Mouse (Mus musculus): ENCODE measurements around the gene Trak1. TPM values are rescaled to one million over a fixed set of nuclear protein-coding genes. Genes with fewer than 3 reads are reported as not detected.

Trak1 gene
- polyA plus RNA-seq, 1 experiment from 2014 or later: 8.8 TPM

- H3K27me3 ChIP-seq (ENCODE audit: control insufficient read depth, insufficient read depth, low read length): no peaks in the 10 kb centered on the region
- no peaks in the 10 kb centered on the region for H3K36me3 ChIP-seq (replicated peaks; ENCODE audit: control insufficient read depth, insufficient read depth, low read depth, low read length)
- DNase-seq (ENCODE audit: low spot score) (no peak), ATAC-seq (replicated peaks; ENCODE audit: insufficient number of reproducible peaks, low FRiP score, low TSS enrichment, low read depth) (no peak)
- H3K27ac ChIP-seq (replicated peaks; ENCODE audit: low read depth, low read length): no peak overlapping the region
- no peak overlapping the region for H3K9ac ChIP-seq (replicated peaks; ENCODE audit: low read length)
- H3K4me2 ChIP-seq (ENCODE audit: low read depth, low read length): no peak overlapping the region
- 80% methylated on average over 6 of the region's 6 CpGs for WGBS
- no peak overlapping the region for H3K4me3 ChIP-seq (ENCODE audit: low read depth, low read length)
- no peaks in the 10 kb centered on the region for H3K9me3 ChIP-seq (replicated peaks; ENCODE audit: control insufficient read depth, low read length)
- H3K4me1 ChIP-seq (ENCODE audit: control insufficient read depth, insufficient read depth, low read length): no peaks in the 10 kb centered on the region
Measured at GRCm38 (mm10) chr9:121469711-121470110, 172.4 kb downstream of the Trak1 start.

DNA sequence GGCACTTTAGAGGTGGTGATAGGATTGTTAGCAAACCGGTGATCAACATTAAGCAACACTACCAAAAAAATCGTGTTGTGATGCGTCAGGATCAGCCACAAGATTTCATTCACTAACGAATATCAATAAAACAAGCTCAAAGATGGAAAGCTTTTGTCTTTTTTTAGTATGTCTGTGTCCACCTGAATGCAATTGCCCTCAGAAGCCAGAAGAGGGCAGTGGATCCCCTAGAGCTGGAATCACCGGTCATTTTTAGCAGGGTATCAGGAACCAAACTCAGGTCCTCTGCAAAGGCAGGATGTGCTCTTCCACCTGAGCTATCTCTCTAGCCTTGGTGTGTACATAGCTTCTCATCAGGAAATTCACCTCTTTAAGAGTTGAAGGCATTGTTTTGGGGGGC, 177.5 kb downstream of the Trak1 start:
- no peak overlapping the region for H3K4me3 ChIP-seq (ENCODE audit: low read depth, low read length)
- DNase-seq (ENCODE audit: low spot score): no peak
- H3K4me1 ChIP-seq (ENCODE audit: control insufficient read depth, insufficient read depth, low read length): no peaks in the 10 kb centered on the region
- no peaks in the 10 kb centered on the region for H3K27me3 ChIP-seq (ENCODE audit: control insufficient read depth, insufficient read depth, low read length)
- no peak for ATAC-seq (replicated peaks; ENCODE audit: insufficient number of reproducible peaks, low FRiP score, low TSS enrichment, low read depth)
- H3K36me3 ChIP-seq (replicated peaks; ENCODE audit: control insufficient read depth, insufficient read depth, low read depth, low read length): no peaks in the 10 kb centered on the region
- no peak overlapping the region for H3K9ac ChIP-seq (replicated peaks; ENCODE audit: low read length)
- H3K4me2 ChIP-seq (ENCODE audit: low read depth, low read length): no peak overlapping the region
- H3K27ac ChIP-seq (replicated peaks; ENCODE audit: low read depth, low read length): no peak overlapping the region
- 78% methylated on average over 5 of the region's 5 CpGs for WGBS
- H3K9me3 ChIP-seq (replicated peaks; ENCODE audit: control insufficient read depth, low read length): no peaks in the 10 kb centered on the region

DNA sequence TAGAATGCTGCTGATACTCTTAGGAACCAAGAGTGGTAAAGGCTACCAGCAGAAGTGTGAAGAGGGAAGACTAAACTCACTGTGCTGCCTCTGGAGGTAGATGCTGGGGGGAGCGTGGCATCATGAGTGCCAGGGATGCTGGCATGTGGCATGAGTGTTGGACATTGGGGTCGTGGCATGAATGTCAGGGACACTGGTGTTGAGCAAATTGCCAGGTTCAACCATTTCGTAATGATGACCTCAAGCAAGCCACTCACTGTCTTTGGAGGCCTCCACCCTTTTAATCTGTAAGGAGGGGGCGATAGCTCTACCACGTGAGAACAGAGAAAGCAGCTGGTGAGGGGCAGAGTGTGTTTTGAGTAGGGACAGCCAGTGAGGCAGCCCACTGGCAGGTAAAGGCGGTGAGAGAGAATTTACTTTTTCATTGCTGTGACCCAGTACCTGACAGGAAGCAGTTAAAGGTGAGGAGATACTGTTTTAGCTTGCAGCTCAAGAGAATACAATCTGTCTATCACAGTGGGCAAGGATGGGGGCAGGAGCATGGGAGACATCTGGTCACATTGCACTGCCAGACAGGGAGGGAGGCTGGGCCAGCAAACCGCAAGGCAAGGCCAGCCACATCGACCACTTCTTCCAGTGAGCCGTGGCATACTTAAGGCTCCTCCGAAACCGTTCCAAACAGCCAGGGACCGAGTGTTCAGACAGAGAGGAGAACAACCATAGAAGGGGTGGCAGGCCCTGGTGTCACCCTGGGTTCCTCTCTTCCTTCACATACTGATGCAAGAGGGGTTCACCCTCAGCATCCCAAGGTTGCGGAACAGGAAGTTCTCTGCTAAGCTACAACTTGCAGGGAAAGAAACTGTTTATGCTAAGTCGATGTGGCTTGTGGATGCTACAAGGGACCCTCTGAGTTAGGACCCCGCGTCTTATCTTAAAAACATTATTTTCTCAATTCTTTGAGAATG, 178.5 kb downstream of the Trak1 start:
- Histone ChIP-seq H3K9me3 (replicated peaks; ENCODE audit: control insufficient read depth, low read length) (no peaks in the 10 kb centered on the region), H3K27ac (replicated peaks; ENCODE audit: low read depth, low read length) (no peak overlapping the region), H3K36me3 (replicated peaks; ENCODE audit: control insufficient read depth, insufficient read depth, low read depth, low read length) (no peaks in the 10 kb centered on the region), H3K27me3 (ENCODE audit: control insufficient read depth, insufficient read depth, low read length) (no peaks in the 10 kb centered on the region), H3K4me2 (ENCODE audit: low read depth, low read length) (no peak overlapping the region), H3K4me1 (ENCODE audit: control insufficient read depth, insufficient read depth, low read length) (no peaks in the 10 kb centered on the region), H3K9ac (replicated peaks; ENCODE audit: low read length) (no peak overlapping the region), H3K4me3 (ENCODE audit: low read depth, low read length) (no peak overlapping the region)
- no peak for DNase-seq (ENCODE audit: low spot score)
- WGBS: 81% methylated on average over 16 of the region's 16 CpGs
- ATAC-seq (replicated peaks; ENCODE audit: insufficient number of reproducible peaks, low FRiP score, low TSS enrichment, low read depth): no peak

DNA sequence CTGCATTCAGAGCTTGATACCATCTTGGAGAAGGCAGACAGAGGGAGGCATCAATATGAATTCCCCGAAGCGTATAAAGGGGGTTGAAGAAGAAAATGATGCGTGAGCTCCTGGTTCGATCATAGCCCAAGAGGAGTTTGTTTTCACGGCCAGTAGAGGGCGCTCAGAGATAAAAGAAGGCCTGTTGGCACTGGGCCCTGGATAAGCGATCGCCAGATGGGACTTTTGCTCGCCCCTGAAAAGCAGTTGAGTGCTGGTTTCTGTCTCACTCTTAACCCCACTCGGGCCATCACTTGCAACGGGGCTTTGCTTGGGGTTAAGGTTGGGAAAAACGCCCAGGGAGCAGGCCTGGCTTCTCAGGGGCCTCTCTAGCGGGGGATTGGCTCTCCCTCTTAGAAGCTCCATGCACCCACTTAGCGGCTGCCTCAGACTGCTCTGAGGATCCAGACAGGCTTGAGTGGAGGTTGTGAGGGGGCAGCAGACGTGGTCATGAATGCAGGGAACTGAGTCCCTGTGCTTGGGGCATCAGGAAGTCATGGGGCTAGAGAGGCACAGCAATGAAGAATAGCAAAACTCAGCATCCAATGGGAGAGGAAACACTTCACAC, 180.1 kb downstream of the Trak1 start:
- WGBS: 18% methylated on average over 15 of the region's 15 CpGs
- H3K27ac ChIP-seq (replicated peaks; ENCODE audit: low read depth, low read length): no peak overlapping the region
- ATAC-seq (replicated peaks; ENCODE audit: insufficient number of reproducible peaks, low FRiP score, low TSS enrichment, low read depth): peak; percentile 29; the same call in 1 of the 2 replicates

DNA sequence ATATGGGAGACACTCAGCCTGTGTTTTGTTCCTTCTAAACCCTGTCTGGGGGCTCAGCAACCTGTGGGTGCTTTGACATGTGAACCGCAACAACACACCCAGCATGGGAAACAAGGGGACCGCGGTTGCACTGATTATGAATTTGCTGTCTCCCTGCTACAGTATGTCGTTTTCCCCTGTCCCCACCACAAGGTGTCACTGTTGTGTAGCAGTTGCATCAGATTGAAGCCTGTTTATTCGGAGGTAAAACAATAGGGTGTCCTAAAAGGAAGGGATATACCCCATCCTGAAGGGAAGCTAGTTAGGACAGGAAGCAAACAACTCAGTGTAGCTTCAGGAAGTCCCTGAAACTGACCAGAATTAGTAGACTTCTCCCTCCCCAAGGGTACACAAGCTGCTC, 182.2 kb downstream of the Trak1 start:
- Histone ChIP-seq H3K4me1 (ENCODE audit: control insufficient read depth, insufficient read depth, low read length) (no peaks in the 10 kb centered on the region), H3K27me3 (ENCODE audit: control insufficient read depth, insufficient read depth, low read length) (no peaks in the 10 kb centered on the region), H3K36me3 (replicated peaks; ENCODE audit: control insufficient read depth, insufficient read depth, low read depth, low read length) (no peaks in the 10 kb centered on the region), H3K4me2 (ENCODE audit: low read depth, low read length) (no peak overlapping the region), H3K4me3 (ENCODE audit: low read depth, low read length) (no peak overlapping the region), H3K9ac (replicated peaks; ENCODE audit: low read length) (no peak overlapping the region), H3K9me3 (replicated peaks; ENCODE audit: control insufficient read depth, low read length) (no peaks in the 10 kb centered on the region), H3K27ac (replicated peaks; ENCODE audit: low read depth, low read length) (no peak overlapping the region)
- 0 out of 2 replicates have a peak, but pooled peaks have one; percentile 29 for ATAC-seq (replicated peaks; ENCODE audit: insufficient number of reproducible peaks, low FRiP score, low TSS enrichment, low read depth)
- 35% methylated on average over 5 of the region's 5 CpGs for WGBS
- DNase-seq (ENCODE audit: low spot score): peak; percentile 85

More for the DNA sequence above, 180.1 kb downstream of the Trak1 start:
- H3K4me2 ChIP-seq (ENCODE audit: low read depth, low read length): no peak overlapping the region
- H3K4me1 ChIP-seq (ENCODE audit: control insufficient read depth, insufficient read depth, low read length): no peaks in the 10 kb centered on the region
- no peaks in the 10 kb centered on the region for H3K27me3 ChIP-seq (ENCODE audit: control insufficient read depth, insufficient read depth, low read length)
- no peaks in the 10 kb centered on the region for H3K36me3 ChIP-seq (replicated peaks; ENCODE audit: control insufficient read depth, insufficient read depth, low read depth, low read length)
- H3K9ac ChIP-seq (replicated peaks; ENCODE audit: low read length): no peak overlapping the region
- no peak overlapping the region for H3K4me3 ChIP-seq (ENCODE audit: low read depth, low read length)
- DNase-seq (ENCODE audit: low spot score): peak; percentile 87
- H3K9me3 ChIP-seq (replicated peaks; ENCODE audit: control insufficient read depth, low read length): no peaks in the 10 kb centered on the region

GRCm38 (mm10) chr9:121487216-121487615, 189.9 kb downstream of the Trak1 start:
- Histone ChIP-seq H3K9ac (replicated peaks; ENCODE audit: low read length) (no peak overlapping the region), H3K36me3 (replicated peaks; ENCODE audit: control insufficient read depth, insufficient read depth, low read depth, low read length) (no peaks in the 10 kb centered on the region), H3K4me3 (ENCODE audit: low read depth, low read length) (no peak overlapping the region), H3K27ac (replicated peaks; ENCODE audit: low read depth, low read length) (no peak overlapping the region), H3K27me3 (ENCODE audit: control insufficient read depth, insufficient read depth, low read length) (peaks cover 2% of the 10 kb centered on the region; the same call in 1 of the 2 replicates), H3K4me2 (ENCODE audit: low read depth, low read length) (no peak overlapping the region), H3K9me3 (replicated peaks; ENCODE audit: control insufficient read depth, low read length) (no peaks in the 10 kb centered on the region), H3K4me1 (ENCODE audit: control insufficient read depth, insufficient read depth, low read length) (no peaks in the 10 kb centered on the region)
- ATAC-seq (replicated peaks; ENCODE audit: insufficient number of reproducible peaks, low FRiP score, low TSS enrichment, low read depth) (no peak), DNase-seq (ENCODE audit: low spot score) (no peak)
- 71% methylated on average over 7 of the region's 7 CpGs for WGBS

DNA sequence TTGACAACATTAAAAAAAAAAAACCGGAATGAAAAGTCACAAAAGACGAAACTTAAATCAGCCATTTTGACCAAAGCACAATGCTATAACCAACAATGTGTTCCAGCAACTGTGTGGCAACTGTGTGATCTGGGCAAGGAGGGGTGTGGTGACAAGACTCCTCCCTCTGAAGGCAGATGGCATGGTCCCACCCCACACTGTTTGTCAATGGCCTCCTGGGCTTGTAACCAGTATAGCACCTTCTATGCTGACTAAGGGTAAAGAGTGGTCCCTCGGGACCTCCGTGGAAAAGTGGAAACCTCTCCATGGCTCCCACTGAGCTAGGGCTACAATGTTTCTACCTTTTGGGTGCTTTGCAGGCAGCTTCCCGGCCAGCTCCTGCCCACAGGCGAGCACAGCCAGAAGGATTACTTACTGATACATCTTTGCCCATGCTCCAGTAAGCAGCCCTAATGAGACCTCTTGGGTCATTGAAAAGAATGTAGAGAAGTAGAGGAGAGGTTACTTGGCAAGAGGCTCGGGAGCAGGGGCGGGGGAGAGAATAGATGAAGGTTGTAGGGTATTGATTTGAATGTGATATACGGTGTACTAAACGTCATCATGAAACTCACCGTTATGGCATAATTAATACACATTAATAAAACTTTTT, 194.4 kb downstream of the Trak1 start:
- 78% methylated on average over 11 of the region's 11 CpGs for WGBS
- Histone ChIP-seq H3K4me2 (ENCODE audit: low read depth, low read length) (no peak overlapping the region), H3K4me3 (ENCODE audit: low read depth, low read length) (no peak overlapping the region), H3K27ac (replicated peaks; ENCODE audit: low read depth, low read length) (no peak overlapping the region), H3K36me3 (replicated peaks; ENCODE audit: control insufficient read depth, insufficient read depth, low read depth, low read length) (no peaks in the 10 kb centered on the region), H3K27me3 (ENCODE audit: control insufficient read depth, insufficient read depth, low read length) (peaks cover 37% of the 10 kb centered on the region), H3K9me3 (replicated peaks; ENCODE audit: control insufficient read depth, low read length) (no peaks in the 10 kb centered on the region), H3K4me1 (ENCODE audit: control insufficient read depth, insufficient read depth, low read length) (no peaks in the 10 kb centered on the region; the same call in 1 of the 2 replicates), H3K9ac (replicated peaks; ENCODE audit: low read length) (no peak overlapping the region)
- no peak for ATAC-seq (replicated peaks; ENCODE audit: insufficient number of reproducible peaks, low FRiP score, low TSS enrichment, low read depth)
- DNase-seq (ENCODE audit: low spot score): no peak

Measured in embryonic facial prominence, embryonic 11.5 days (tissue).